Mouse (Mus musculus) kidney, adult 2 months (tissue): ENCODE data around the gene Prdm11. TPM values are rescaled to one million over a fixed set of nuclear protein-coding genes. Genes with fewer than 3 reads are reported as not detected.

ENCODE experiments used
- DNase-seq: peaks from one replicate; pipeline ENCODE4 v3.0.0; 2021
- H3K27ac ChIP-seq: fragments of 200-500 bp; 2 replicates; pipeline ENCODE4 v1.5.1; 2012; ENCODE audit warnings: low read depth, low read length, control low read depth, inconsistent platforms; ENCODE audit not compliant: insufficient read depth
- H3K27me3 ChIP-seq: fragments of 200-500 bp; replicated peaks from 2 replicates; pipeline ENCODE4 v1.6.1; 2012; ENCODE audit warnings: mild to moderate bottlenecking, moderate library complexity, low read length, inconsistent platforms; ENCODE audit not compliant: control insufficient read depth, insufficient read depth
- H3K36me3 ChIP-seq: fragments of 200-500 bp; 2 replicates; pipeline ENCODE4 v1.6.1; 2012; ENCODE audit warnings: mild to moderate bottlenecking, moderate library complexity, low read length, inconsistent platforms; ENCODE audit not compliant: control insufficient read depth, insufficient read depth
- H3K4me1 ChIP-seq: fragments of 200-500 bp; 2 replicates; pipeline ENCODE4 v1.6.1; 2011; ENCODE audit warnings: low read length; ENCODE audit not compliant: control insufficient read depth, insufficient read depth
- H3K4me3 ChIP-seq: fragments of 200-500 bp; 2 replicates; pipeline ENCODE4 v1.5.1; 2011; ENCODE audit warnings: mild to moderate bottlenecking, low read depth, low read length, control low read depth; ENCODE audit not compliant: insufficient read depth
- CTCF ChIP-seq: fragments of 200-500 bp; conservative IDR thresholded peaks from 2 replicates; pipeline ENCODE4 v1.5.1; 2011; ENCODE audit warnings: low read depth, mild to moderate bottlenecking, control low read depth, low read length, moderate library complexity, mixed read lengths; ENCODE audit not compliant: insufficient read depth, insufficient read length
- POLR2A ChIP-seq: fragments of 200-500 bp; IDR thresholded peaks from one replicate; pipeline ENCODE4 v1.6.1; 2011; ENCODE audit warnings: low read depth, low read length, control low read depth
- WGBS: fragments of 180-500 bp; shearing (Covaris S2); methylation state at CpG from one replicate; pipeline ENCODE4 v1.1.7; 2018; 5-methylcytosine and 5-hydroxymethylcytosine counted together
- polyA plus RNA-seq: library from polyadenylated mRNA; depleted of rRNA; stranded (reverse); fragments of >200 nt; gene quantifications from 2 replicates; pipeline ENCODE4 v1.2.3, GENCODE M21; 2012

Prdm11 gene
- polyA plus RNA-seq, 1 experiment = 3.6 TPM

DNA sequence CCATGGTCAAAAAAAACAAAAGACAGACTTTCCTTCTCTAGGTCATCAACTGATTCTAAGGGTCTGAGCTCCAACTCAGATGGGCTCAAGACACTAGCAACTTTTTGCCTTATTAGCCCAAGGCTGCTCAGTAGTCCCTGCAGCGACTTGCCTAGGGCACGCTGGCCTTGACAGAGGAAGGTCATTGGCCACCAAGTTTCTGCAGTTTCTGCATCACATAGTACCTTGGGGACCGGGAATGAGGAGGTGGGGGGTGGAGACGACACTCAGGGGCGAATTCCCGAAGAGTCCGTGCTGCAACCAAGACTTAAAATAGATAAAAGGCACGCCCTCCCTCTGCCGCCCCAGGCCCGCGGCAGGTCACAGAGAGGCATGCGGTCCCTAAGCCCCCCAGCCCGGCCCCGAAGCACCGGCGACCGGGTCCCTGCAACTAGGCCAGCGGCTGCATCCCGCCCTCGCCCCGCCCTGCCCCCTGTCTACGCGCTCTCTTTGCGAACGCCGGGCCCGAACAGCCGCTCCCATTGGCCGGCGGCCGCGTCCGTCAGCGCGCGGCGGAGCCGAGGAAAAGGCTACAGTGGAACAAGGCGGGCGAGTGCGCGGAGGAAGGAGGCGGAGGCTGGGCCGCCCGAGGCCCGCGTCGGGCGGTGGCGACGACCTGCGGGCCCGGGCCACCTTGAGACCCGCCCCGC, 694 bp downstream of the Prdm11 start:
- H3K27me3 ChIP-seq = no peaks in the 10 kb centered on the region
- H3K36me3 ChIP-seq = no peaks in the 10 kb centered on the region
- no peak for TF ChIP-seq CTCF
- TF ChIP-seq POLR2A = peak; percentile 72
- peak overlapping the region; percentile 86 for H3K4me3 ChIP-seq
- WGBS = 1% methylated on average over 55 of the region's 55 CpGs
- DNase-seq = peak; percentile 98
- peak overlapping the region; percentile 74 for H3K27ac ChIP-seq
- H3K4me1 ChIP-seq = peaks cover 6% of the 10 kb centered on the region; the same call in 1 of the 2 replicates

DNA sequence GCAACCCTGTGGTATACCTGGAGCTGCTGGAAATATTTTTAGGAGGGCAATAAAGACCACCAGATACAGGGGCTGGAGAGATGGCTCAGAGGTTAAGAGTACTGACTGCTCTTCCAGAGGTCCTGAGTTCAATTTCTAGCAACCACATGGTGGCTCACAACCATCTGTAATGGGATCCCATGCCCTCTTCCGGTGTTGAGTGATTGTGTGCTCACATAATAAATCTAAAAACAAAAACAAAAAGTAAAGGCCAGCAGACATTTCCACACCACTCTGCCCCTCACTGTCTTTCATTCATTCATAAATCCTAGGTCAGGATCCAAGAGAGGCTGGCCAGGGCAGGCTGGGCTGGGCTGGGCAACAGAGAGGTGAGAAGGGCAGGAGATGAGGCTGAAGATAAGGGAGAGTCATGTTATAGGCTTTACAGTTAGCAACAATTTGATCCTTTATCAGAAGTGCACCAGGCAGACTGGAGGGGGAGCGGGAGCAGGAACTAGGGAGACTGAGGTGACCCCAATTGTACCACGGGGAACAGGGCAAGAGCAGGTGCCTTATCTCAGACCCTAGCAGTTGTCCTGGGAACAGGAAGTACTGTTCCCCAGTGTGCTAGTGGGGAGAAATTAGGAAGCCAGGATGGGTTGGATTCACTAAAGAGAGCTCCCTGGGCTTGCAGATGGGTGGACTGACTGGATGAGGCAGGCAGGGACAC, 2.4 kb downstream of the Prdm11 start:
- Histone ChIP-seq H3K27me3 (no peaks in the 10 kb centered on the region), H3K36me3 (no peaks in the 10 kb centered on the region), H3K27ac (no peak overlapping the region), H3K4me1 (peaks cover 6% of the 10 kb centered on the region; the same call in 1 of the 2 replicates), H3K4me3 (no peak overlapping the region)
- WGBS = 76% methylated on average over 3 of the region's 3 CpGs
- no peak for DNase-seq
- no peak for TF ChIP-seq POLR2A
- TF ChIP-seq CTCF = no peak

DNA sequence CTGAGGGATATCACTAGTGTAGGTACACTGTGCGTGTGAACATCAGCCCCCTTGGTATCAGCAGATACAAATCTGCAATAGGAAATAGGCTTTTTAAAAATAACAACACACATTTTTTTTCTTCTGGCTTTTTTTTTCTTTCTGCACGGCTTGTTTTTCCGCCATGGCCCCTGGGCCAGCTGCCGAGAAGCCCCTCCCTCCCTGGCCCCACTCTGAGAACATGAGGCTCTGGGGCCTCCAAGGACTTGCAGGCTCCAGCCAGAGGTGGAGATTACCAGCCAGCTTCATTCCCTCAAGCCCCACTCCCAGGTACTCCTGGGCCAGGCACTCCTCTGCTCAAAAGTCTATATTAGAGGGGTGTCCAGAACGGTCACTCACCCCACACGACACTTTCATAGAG, 4.5 kb downstream of the Prdm11 start:
- Histone ChIP-seq H3K4me3 (no peak overlapping the region), H3K27me3 (no peaks in the 10 kb centered on the region), H3K36me3 (no peaks in the 10 kb centered on the region), H3K27ac (no peak overlapping the region), H3K4me1 (peaks cover 3% of the 10 kb centered on the region; the same call in 1 of the 2 replicates)
- WGBS = 52% methylated on average over 6 of the region's 6 CpGs
- TF ChIP-seq CTCF (no peak), POLR2A (no peak)
- DNase-seq = no peak

DNA sequence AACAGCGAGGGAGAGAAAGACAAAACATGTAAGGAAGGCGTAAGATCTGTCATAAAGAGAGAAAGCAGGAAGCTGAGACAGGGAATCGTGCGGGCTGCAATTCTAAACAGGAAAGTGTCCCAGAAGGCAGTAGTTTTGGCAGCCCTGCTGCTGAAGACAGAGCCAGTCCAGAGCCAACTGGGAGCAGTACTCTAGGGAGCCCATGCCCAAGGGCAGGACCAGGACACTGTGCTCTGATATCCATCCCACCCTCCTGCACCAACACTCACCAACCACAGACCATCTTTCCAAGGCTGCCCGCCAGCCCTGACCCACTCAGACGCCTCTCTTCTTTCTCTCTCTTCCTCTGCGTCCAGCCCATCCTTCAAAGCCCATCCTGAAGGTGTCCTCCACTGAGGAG, 5.1 kb downstream of the Prdm11 start:
- 72% methylated on average over 7 of the region's 7 CpGs for WGBS
- DNase-seq = no peak
- 0 out of 2 replicates have a peak, but pooled peaks cover 8% of the 10 kb centered on the region for H3K4me1 ChIP-seq

DNA sequence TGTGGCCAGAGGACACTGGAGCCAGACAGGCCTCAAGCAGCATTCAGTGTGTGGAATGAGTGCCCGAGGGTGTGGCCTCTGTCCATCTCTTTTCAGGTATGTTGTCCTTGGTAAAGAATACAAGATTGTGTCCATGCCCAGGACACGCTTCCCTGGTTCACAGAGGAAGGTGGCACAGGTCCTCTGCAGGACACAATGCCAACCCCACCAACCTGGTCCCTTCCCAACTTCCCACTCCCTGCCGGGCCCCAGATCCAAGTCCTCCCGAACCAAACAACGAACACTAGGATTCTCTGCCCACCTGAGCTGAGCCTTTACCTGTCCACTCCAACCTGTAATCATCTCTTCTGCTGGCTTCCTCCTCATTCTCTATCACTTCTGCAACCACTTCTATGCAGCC, 6.3 kb downstream of the Prdm11 start:
- Histone ChIP-seq H3K4me3 (no peak overlapping the region), H3K36me3 (no peaks in the 10 kb centered on the region), H3K4me1 (0 out of 2 replicates have a peak, but pooled peaks cover 8% of the 10 kb centered on the region), H3K27me3 (no peaks in the 10 kb centered on the region), H3K27ac (no peak overlapping the region)
- no peak for TF ChIP-seq POLR2A
- no peak for TF ChIP-seq CTCF
- WGBS = 91% methylated on average over 5 of the region's 5 CpGs
- DNase-seq = no peak

More for the DNA sequence above, 5.1 kb downstream of the Prdm11 start:
- Histone ChIP-seq H3K27me3 (no peaks in the 10 kb centered on the region), H3K4me3 (no peak overlapping the region), H3K27ac (no peak overlapping the region; the same call in 1 of the 2 replicates), H3K36me3 (no peaks in the 10 kb centered on the region)
- no peak for TF ChIP-seq CTCF
- no peak for TF ChIP-seq POLR2A

DNA sequence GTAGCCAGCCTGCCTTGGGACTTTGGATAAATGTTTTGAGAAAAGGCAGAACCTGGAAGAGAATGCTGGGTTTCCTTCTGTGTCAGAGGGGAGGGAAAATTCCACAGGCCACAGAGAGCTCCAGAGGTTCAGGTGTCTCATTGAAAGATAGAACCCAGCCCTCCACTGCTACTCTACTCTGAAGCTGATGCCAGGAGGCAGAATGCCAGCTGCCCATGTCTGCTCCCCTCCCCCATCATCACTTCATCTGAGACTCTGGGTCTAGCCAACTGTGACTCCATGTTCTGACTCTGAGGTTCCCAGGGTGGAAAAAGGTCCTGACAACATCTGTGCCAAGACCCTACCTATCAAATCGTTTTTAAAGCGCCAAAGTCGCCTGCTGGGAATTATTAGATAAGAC, 6.9 kb downstream of the Prdm11 start:
- no peak for TF ChIP-seq POLR2A
- TF ChIP-seq CTCF = no peak
- no peak for DNase-seq
- no peaks in the 10 kb centered on the region for H3K36me3 ChIP-seq
- H3K27ac ChIP-seq = no peak overlapping the region
- H3K27me3 ChIP-seq = no peaks in the 10 kb centered on the region
- H3K4me1 ChIP-seq = 0 out of 2 replicates have a peak, but pooled peaks cover 7% of the 10 kb centered on the region
- 78% methylated on average over 3 of the region's 3 CpGs for WGBS
- H3K4me3 ChIP-seq = no peak overlapping the region

DNA sequence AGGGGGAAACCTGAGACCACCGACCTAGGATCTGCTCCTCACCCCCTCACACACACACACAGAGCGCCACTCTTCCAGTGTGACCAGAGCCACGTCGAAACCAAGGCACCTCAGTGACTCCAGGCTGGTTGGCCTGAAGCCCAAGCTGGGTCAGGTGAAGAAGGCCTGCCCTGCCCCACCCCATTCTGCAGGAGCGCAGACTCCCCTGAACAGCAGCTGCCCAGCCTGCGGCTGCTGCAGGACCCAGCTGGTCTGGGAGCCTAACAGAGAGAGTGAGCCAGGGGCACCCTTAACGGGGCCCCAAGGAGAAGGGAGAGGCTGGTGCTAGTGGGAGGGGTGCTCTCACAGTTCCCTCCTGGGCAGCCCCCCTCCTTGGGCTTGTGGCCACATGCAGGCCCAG, 10.3 kb downstream of the Prdm11 start:
- no peaks in the 10 kb centered on the region for H3K36me3 ChIP-seq
- no peaks in the 10 kb centered on the region for H3K27me3 ChIP-seq
- H3K4me1 ChIP-seq = 0 out of 2 replicates have a peak, but pooled peaks cover 5% of the 10 kb centered on the region
- DNase-seq = peak; percentile 57
- no peak overlapping the region for H3K27ac ChIP-seq
- H3K4me3 ChIP-seq = no peak overlapping the region
- 52% methylated on average over 7 of the region's 7 CpGs for WGBS
- TF ChIP-seq CTCF (no peak), POLR2A (no peak)
